Mouse (Mus musculus) neural tube, embryonic 13.5 days (tissue): ENCODE results near the gene Sgms1. TPM values are rescaled to one million over a fixed set of nuclear protein-coding genes. Genes with fewer than 3 reads are reported as not detected.
A peak's percentile ranks its signal among the peaks of the same experiment; 100 is the strongest.

Source experiments
- ATAC-seq: fragments of 200-750 bp; cut with Nextera tagmentation; 2 replicates; pipeline ENCODE4 v1.8.0; 2017; ENCODE audit warnings: low read depth, mild to moderate bottlenecking, moderate TSS enrichment, moderate library complexity
- H3K27ac ChIP-seq: fragments of 300-500 bp; sonication (generic); replicated peaks from 2 replicates; pipeline ENCODE4 v1.5.1; 2015; ENCODE audit warnings: moderate library complexity, mild to moderate bottlenecking, inconsistent platforms
- H3K27me3 ChIP-seq: fragments of 300-500 bp; sonication (generic); 2 replicates; pipeline ENCODE4 v1.6.1; 2015; ENCODE audit warnings: mild to moderate bottlenecking, inconsistent platforms
- H3K36me3 ChIP-seq: fragments of 300-500 bp; sonication (generic); 2 replicates; pipeline ENCODE4 v1.6.1; 2015; ENCODE audit warnings: mild to moderate bottlenecking, inconsistent platforms
- H3K4me1 ChIP-seq: fragments of 300-500 bp; sonication (generic); replicated peaks from 2 replicates; pipeline ENCODE4 v1.6.1; 2015; ENCODE audit warnings: inconsistent platforms
- H3K4me2 ChIP-seq: fragments of 300-500 bp; sonication (generic); 2 replicates; pipeline ENCODE4 v1.6.1; 2015; ENCODE audit warnings: inconsistent platforms, mild to moderate bottlenecking, moderate library complexity
- H3K4me3 ChIP-seq: fragments of 300-500 bp; sonication (generic); 2 replicates; pipeline ENCODE4 v1.5.1; 2015; ENCODE audit warnings: mild to moderate bottlenecking, inconsistent platforms
- H3K9ac ChIP-seq: fragments of 300-500 bp; sonication (generic); 2 replicates; pipeline ENCODE4 v1.6.1; 2015; ENCODE audit warnings: moderate library complexity, mild to moderate bottlenecking, inconsistent platforms
- H3K9me3 ChIP-seq: fragments of 300-500 bp; sonication (generic); 2 replicates; pipeline ENCODE4 v1.6.1; 2016; ENCODE audit warnings: inconsistent platforms
- WGBS: fragments of 180-500 bp; shearing (Covaris S2); methylation state at CpG from one replicate; pipeline ENCODE4 v1.1.7; 2015; 5-methylcytosine and 5-hydroxymethylcytosine counted together
- polyA plus RNA-seq: library from polyadenylated mRNA; unstranded; fragments of >200 nt; fragmentation: Nextera tagmentation; extraction: Ambion mirVana; gene quantifications from 2 replicates; pipeline ENCODE4 v1.2.1, GENCODE M21; 2015

The Sgms1 gene
- polyA plus RNA-seq, 1 experiment from 2014 or later: 18.7 TPM

- H3K27ac ChIP-seq: no peak overlapping the region
- no peaks in the 10 kb centered on the region for H3K9me3 ChIP-seq
- H3K9ac ChIP-seq: no peak overlapping the region
- H3K27me3 ChIP-seq: no peaks in the 10 kb centered on the region
- no peak overlapping the region for H3K4me3 ChIP-seq
- no peak overlapping the region for H3K4me2 ChIP-seq
- 87% methylated on average over 4 of the region's 4 CpGs for WGBS
- no peak for ATAC-seq
- no peaks in the 10 kb centered on the region for H3K36me3 ChIP-seq
- H3K4me1 ChIP-seq: peaks cover 8% of the 10 kb centered on the region; the same call in 1 of the 2 replicates
Measured at GRCm38 (mm10) chr19:32256706-32257415, 132.7 kb downstream of the Sgms1 start.

DNA sequence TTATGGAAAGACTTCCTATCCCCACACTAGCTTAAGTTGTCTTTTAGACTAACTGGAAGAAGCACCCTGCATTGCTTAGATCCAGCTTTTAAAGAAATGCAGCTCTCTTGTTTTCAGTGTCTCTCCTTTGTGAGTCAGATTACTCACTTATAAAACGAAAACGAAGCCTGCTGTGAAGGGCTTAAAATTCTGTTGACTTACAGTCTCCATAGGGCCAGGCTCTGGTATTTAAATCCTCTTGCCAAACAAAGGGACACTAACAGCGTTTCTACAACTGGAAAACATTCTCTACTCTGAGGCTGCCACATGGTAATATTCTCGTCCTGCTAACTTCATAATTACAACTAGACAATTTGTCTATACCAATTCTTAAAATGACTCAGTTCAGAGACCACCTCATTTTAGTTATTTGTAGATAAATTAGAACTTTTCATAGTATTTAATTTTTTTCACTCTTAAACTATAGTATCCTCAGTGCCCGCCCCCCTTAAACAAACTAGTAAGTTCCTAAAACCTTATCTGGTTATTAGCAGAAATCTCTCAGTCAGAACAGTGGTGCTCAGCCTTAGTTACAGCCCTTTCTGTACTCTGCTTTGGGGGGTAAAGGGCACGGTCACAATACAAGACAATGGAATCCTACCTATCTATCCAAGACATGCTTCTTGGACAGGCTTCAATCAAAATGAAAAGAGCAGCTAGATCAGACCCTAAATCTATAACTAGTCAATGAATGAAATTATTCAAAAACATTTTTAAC is 133.9 kb downstream of the Sgms1 start:
- Histone ChIP-seq H3K4me2 (no peak overlapping the region), H3K27ac (peak overlapping the region; percentile 38; the same call in 1 of the 2 replicates), H3K27me3 (no peaks in the 10 kb centered on the region), H3K9ac (no peak overlapping the region), H3K9me3 (no peaks in the 10 kb centered on the region), H3K4me3 (no peak overlapping the region), H3K36me3 (no peaks in the 10 kb centered on the region), H3K4me1 (peaks cover 8% of the 10 kb centered on the region; the same call in 1 of the 2 replicates)
- ATAC-seq: no peak
- 39% methylated on average over 6 of the region's 6 CpGs for WGBS

GRCm38 (mm10) chr19:32254739-32255344 is 134.7 kb downstream of the Sgms1 start:
- no peak overlapping the region for H3K4me3 ChIP-seq
- H3K27me3 ChIP-seq: no peaks in the 10 kb centered on the region
- WGBS: 49% methylated on average over 8 of the region's 8 CpGs
- peak overlapping the region; percentile 38; the same call in 1 of the 2 replicates for H3K27ac ChIP-seq
- no peak for ATAC-seq
- no peak overlapping the region for H3K9ac ChIP-seq
- no peak overlapping the region for H3K4me2 ChIP-seq
- H3K9me3 ChIP-seq: no peaks in the 10 kb centered on the region
- H3K4me1 ChIP-seq: peaks cover 8% of the 10 kb centered on the region; the same call in 1 of the 2 replicates
- no peaks in the 10 kb centered on the region for H3K36me3 ChIP-seq

- H3K4me2 ChIP-seq: no peak overlapping the region
- 82% methylated on average over 2 of the region's 2 CpGs for WGBS
Measured at GRCm38 (mm10) chr19:32254204-32254603, 135.3 kb downstream of the Sgms1 start.

DNA sequence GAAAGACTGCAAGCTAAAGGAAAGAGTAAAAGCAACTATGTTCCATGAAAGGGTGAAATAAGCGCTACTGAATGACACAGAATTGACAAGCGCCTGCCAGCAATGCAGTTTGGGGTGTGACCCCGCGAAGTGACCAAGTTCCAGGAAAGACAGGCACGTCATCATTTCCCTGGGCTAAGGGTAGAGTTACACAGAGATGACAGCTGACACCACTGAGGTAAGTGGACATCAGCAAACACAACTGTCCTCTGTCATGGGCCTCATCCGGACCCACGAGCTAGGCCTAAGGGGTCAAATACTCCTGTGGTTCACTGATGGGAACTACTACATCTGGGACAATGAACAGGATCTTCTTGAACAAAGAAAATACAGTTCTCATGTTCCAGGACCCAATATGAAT is 136.5 kb downstream of the Sgms1 start:
- Histone ChIP-seq H3K27ac (no peak overlapping the region), H3K36me3 (no peaks in the 10 kb centered on the region), H3K4me2 (no peak overlapping the region), H3K4me3 (no peak overlapping the region), H3K9ac (no peak overlapping the region), H3K27me3 (no peaks in the 10 kb centered on the region), H3K4me1 (peaks cover 12% of the 10 kb centered on the region; the same call in 1 of the 2 replicates), H3K9me3 (no peaks in the 10 kb centered on the region)
- 92% methylated on average over 7 of the region's 7 CpGs for WGBS
- ATAC-seq: no peak

More at GRCm38 (mm10) chr19:32254204-32254603, 135.3 kb downstream of the Sgms1 start:
- Histone ChIP-seq H3K4me1 (peaks cover 8% of the 10 kb centered on the region; the same call in 1 of the 2 replicates), H3K4me3 (no peak overlapping the region), H3K27me3 (no peaks in the 10 kb centered on the region), H3K36me3 (no peaks in the 10 kb centered on the region), H3K9ac (no peak overlapping the region), H3K27ac (no peak overlapping the region), H3K9me3 (no peaks in the 10 kb centered on the region)
- ATAC-seq: no peak

DNA sequence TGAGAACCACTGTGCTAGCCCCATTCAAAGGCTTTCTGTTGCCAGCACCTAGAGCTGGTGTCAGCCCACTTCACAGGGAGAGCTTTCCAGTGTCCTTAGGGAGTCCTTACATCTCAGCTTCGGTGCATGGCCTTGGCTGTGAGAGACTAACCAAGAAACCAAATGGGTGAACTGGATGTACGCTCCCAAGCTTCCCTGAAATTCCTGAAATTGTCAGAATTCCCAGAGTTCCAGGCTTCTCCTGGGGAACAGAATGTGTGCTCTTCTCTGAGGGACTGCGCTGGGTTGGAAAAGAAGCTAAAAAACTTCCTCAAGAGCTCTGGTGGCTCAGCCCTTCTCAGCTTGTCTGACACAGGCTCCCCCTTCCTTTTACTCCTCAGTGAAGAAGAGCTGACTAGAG is 137.1 kb downstream of the Sgms1 start:
- no peak overlapping the region for H3K4me3 ChIP-seq
- H3K27ac ChIP-seq: no peak overlapping the region
- ATAC-seq: no peak
- H3K27me3 ChIP-seq: no peaks in the 10 kb centered on the region
- no peaks in the 10 kb centered on the region for H3K9me3 ChIP-seq
- 84% methylated on average over 3 of the region's 3 CpGs for WGBS
- H3K9ac ChIP-seq: no peak overlapping the region
- peaks cover 12% of the 10 kb centered on the region; the same call in 1 of the 2 replicates for H3K4me1 ChIP-seq
- H3K36me3 ChIP-seq: no peaks in the 10 kb centered on the region
- H3K4me2 ChIP-seq: no peak overlapping the region

GRCm38 (mm10) chr19:32249181-32250130 is 140.1 kb downstream of the Sgms1 start:
- ATAC-seq: no peak
- Histone ChIP-seq H3K27me3 (no peaks in the 10 kb centered on the region), H3K9ac (no peak overlapping the region), H3K9me3 (no peaks in the 10 kb centered on the region), H3K27ac (no peak overlapping the region), H3K36me3 (no peaks in the 10 kb centered on the region), H3K4me3 (no peak overlapping the region), H3K4me1 (peaks cover 4% of the 10 kb centered on the region; the same call in 1 of the 2 replicates), H3K4me2 (no peak overlapping the region)
- 91% methylated on average over 5 of the region's 5 CpGs for WGBS

DNA sequence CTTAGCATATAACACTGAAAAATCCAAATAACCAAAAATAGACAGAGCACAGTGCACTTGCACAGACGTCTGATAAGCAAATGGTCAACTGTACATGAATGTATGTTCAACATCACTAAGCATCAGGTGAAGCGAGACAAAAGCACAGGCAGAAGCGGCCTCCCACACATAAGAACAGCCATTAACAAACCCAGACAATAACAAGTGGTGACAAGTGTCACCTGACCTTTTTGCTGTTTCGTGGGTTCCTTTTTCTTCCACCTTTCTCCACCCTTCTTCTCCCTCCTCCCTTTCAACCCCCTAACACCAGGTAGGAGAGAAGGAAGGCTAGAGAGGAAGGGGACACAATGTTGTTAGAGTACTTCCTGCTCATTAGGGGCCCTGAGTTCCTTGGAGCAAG is 144.6 kb downstream of the Sgms1 start:
- ATAC-seq: no peak
- Histone ChIP-seq H3K27ac (no peak overlapping the region), H3K9ac (no peak overlapping the region), H3K4me3 (no peak overlapping the region), H3K27me3 (no peaks in the 10 kb centered on the region), H3K4me2 (no peak overlapping the region), H3K36me3 (no peaks in the 10 kb centered on the region), H3K9me3 (no peaks in the 10 kb centered on the region), H3K4me1 (peaks cover 4% of the 10 kb centered on the region; the same call in 1 of the 2 replicates)
- 72% methylated on average over 4 of the region's 4 CpGs for WGBS

GRCm38 (mm10) chr19:32243246-32243645 is 146.3 kb downstream of the Sgms1 start:
- no peak for ATAC-seq
- 90% methylated on average over 9 of the region's 9 CpGs for WGBS

DNA sequence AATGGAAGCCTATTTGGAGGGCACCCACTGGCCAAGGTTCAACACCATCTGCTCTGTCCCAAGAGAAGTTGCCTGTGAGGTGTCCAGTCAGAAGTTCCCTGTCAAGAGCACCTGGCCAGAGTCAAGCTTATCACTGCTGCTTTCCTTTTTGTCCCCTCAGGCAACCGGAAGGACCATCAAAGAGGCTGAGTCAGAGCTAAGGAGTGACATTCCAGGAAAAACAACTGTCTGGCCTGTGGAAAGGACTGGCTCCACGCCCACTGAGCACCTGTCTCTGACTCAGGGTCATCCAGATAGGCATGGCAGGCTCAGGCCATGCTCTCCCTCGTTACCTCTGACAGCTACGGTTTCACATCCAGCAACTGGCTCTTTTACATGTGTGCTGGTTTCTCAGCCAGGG is 147.4 kb downstream of the Sgms1 start:
- ATAC-seq: no peak
- no peaks in the 10 kb centered on the region for H3K9me3 ChIP-seq
- no peak overlapping the region for H3K4me2 ChIP-seq
- H3K4me1 ChIP-seq: peaks cover 15% of the 10 kb centered on the region
- H3K4me3 ChIP-seq: no peak overlapping the region
- H3K36me3 ChIP-seq: no peaks in the 10 kb centered on the region
- H3K27ac ChIP-seq: no peak overlapping the region
- WGBS: 90% methylated on average over 4 of the region's 4 CpGs
- H3K27me3 ChIP-seq: no peaks in the 10 kb centered on the region
- H3K9ac ChIP-seq: no peak overlapping the region

More at GRCm38 (mm10) chr19:32243246-32243645, 146.3 kb downstream of the Sgms1 start:
- Histone ChIP-seq H3K9ac (no peak overlapping the region), H3K9me3 (no peaks in the 10 kb centered on the region), H3K4me3 (no peak overlapping the region), H3K27ac (no peak overlapping the region), H3K36me3 (no peaks in the 10 kb centered on the region), H3K4me2 (no peak overlapping the region), H3K4me1 (peaks cover 7% of the 10 kb centered on the region), H3K27me3 (no peaks in the 10 kb centered on the region)

DNA sequence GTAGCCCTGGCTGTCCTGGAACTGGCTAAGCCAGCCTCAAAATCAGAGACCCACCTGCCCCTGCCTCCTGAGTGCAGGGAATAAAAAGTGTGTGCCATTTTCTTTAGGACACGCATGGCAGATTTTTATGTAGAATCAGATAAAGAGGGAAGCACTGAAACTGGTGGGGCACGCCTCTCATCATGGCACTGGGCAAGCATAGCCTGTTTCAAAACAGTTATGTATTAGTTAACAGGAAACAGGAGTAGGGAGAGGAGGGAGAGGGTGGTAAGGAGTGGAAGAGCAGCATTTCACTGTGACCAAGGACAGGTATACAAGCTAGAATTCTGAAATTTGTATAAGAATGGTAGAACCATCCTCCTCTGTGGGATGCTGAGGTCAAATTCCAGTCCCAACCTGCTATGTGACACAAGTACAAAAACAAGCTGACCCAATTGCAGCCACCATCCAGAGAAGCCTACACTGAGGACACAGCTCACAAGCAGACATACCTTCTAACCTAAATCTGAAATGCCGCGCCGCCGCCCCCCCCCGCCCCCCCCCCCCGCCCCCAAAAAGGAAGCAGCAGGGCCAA is 149.0 kb downstream of the Sgms1 start:
- 79% methylated on average over 8 of the region's 8 CpGs for WGBS

More for the DNA sequence above, 149.0 kb downstream of the Sgms1 start:
- Histone ChIP-seq H3K4me3 (no peak overlapping the region), H3K36me3 (no peaks in the 10 kb centered on the region), H3K4me1 (peaks cover 15% of the 10 kb centered on the region), H3K9ac (no peak overlapping the region), H3K27ac (no peak overlapping the region), H3K27me3 (no peaks in the 10 kb centered on the region), H3K9me3 (no peaks in the 10 kb centered on the region), H3K4me2 (no peak overlapping the region)
- ATAC-seq: no peak
